Mouse (Mus musculus): Measurements from ENCODE around the gene Bmp8b.
A peak's percentile ranks its signal among the peaks of the same experiment; 100 is the strongest.
"Not testable (repeated sequence)": the region's sequence is repeated elsewhere in the genome, so short reads cannot be mapped to it uniquely, and the experiment has no call there.

Bmp8b gene

DNA sequence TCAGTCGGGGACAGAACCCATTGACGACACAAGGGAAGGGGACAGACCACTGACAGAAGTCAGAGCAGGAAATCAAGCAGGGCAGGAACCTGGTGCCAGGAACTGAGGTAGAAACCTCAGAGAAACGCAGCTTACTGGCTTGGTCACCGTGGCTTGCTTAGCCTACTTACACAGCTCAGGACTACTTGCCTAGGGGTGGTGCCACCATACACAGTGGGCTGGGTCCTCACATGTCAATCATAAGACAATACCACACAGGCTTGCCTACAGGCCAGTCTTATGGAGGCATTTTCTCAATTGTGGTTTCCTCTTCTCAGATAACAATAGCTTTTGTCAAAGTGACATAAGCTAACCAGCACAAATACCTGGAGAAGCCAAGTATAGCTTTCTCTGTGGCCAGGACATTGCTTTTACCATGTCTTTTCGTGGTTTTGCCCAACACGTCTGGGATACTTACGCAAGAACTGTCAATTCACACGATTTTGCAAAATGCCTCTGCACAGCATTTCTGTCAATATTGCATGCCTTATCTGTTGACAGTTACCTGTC lies 7.3 kb downstream of the Bmp8b start:
- DNase-seq: no peak

DNA sequence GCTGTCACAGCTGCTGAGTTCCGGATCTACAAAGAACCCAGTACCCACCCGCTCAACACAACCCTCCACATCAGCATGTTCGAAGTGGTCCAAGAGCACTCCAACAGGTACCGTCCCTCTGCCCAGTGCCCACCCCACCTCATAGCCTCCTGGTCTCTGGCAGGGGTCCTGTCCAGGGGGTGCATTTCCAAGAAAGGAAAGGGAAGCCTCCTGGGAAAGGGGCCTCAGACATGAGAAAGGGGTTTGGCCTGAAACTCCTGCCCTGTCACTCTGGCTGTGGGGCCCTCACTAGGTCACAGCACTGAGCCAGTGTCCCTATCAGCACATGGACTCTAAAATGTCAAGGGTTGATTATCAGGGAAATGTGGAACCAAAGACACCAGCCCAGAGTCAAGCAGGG lies 9.7 kb downstream of the Bmp8b start:
- DNase-seq: not testable (repeated sequence)

DNA sequence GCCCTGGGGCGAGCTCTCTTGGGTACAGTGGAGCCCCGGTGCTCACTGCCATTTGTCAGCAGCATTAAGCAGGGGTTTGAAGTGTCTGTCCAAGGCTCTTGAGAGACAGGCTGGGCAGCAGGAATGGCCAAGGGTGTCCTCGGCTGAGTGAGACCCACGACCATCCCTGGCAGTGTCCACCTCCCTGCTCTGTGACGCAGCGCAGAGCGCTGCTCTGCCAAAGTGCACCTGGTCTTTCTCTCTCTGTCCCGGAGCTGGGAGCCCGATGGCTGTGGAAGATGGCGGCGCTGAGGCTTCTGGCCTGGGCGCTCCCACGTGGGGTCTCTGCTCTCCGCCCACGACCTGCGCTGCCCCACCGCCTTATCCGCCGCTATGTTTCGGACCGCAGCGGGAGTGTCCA lies 11.0 kb downstream of the Bmp8b start, which contains the start of gene Oxct2b:
TSS of gene Oxct2b (plus strand) at position 256 of the 400 bp plus-strand sequence.
- DNase-seq: no peak

DNA sequence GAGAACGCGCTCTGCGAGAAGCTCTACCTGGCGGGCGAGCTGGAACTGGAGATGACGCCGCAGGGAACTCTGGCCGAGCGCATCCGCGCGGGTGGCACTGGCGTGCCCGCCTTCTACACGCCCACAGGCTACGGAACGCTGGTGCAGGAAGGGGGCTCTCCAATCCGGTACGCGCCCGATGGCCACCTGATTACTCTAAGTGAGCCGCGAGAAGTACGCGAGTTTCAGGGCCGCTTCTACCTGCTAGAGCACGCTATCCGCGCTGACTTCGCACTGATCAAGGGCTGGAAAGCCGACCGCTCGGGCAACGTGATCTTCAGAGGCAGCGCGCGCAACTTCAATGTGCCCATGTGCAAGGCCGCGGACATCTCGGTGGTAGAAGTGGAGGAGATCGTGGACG lies 11.7 kb downstream of the Bmp8b start:
- DNase-seq: not testable (repeated sequence)

DNA sequence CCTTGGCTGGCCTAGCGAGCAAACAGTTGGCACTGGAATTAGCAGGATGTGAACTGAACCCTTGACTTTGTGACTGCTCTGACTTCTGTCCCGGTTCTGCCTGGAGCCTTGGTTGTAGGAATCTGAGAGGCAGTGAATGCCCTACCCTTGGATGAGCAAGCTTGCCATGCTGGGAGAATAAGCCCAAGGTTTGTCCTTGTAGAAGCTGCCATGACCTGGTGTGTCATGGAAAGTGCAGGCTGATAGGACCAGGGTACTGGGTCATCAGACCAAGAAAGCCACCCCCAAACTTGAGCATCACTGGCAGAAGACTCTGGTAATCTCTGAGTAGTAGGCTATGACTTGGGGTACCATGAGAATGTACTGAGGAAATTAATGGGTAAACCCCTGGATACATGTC lies 16.3 kb downstream of the Bmp8b start:
- no peak for DNase-seq

DNA sequence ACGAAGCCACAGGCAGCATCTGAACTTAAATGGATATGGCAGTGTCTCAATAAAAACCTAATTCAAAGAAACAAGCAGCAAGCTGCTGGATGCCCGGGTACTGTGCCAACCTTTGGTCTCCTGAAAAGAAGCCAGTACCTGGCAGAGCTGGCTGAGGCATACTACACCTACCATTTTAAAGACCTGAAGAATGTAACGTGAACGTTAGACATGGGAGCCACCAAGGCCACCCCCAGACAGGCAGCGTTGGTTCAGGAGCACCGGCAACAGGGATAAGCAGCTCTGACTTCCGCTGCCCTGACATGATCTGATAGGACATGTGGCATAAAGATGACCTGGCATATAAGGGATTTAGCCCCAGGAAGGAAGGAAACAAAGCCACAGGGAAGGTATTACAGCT lies 21.7 kb downstream of the Bmp8b start:
- DNase-seq: no peak

DNA sequence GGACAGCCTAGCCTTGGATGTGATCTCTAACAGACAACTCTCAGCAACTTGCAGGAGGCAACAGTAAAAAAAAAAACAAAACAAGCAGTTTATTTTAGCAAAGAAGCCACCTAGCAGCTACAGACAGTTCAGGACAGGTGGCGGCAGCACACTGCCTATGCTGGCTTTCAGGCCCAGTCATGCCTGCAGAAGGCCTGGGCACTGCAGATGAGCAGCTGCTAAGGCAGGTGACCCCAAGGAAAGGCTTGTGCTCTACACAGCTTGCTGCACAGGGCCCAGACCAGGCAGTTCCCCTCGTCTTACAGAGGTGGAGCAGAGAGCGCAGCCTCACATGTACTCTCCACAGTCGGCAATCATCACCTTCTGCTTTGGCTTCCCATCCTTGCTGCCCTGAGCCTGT lies 22.1 kb downstream of the Bmp8b start:
- DNase-seq: no peak

DNA sequence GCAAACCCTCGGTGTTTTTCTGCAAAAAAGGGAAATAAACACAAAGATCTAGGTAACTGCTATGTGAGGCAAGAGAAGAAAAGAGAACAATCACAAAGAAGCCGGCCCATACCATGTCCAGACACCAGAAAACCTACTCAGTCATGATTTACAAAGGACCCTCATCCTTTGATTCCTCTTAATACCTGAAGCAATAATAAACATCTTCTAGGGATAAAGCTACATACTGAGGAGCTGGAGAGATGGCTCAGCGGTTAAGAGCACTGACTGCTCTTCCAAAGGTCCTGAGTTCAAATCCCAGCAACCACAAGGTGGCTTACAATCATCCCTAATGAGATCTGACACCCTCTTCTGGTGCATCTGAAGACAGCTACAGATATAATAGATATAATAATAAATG lies 32.6 kb downstream of the Bmp8b start:
- DNase-seq: no peak

DNA sequence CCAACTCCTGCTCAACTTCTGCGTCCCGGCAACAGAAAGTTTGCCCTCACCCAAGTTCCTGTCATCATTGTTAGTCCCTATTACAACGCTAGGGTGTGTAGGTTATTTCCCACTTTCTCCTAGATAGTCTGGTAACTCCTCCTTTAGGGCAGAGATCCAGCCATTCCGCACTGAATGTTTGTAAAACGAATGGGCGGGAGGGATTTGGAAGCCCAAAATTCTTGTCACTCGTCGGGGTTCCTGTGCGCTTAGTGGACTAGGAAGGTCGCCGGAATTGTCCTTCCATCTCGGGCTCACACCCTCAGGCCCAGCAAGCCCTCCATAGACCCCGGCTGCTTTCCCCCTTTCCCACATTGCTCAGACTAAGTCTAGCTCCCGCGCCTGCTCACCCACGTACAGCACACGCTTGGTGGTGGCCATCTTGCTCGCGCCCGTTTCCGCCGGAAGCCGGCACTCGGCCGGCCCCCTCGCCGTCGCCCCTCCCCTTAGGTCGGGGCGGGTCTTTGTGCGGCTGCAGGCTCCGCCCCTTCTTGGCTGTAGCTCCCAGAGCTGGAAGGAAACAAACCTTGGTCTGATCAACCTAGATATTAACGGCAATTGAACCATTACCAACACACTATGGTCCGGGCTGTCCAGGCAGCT lies 34.7 kb downstream of the Bmp8b start, which contains the start of gene Ppie:
TSS of gene Ppie (minus strand) at position 439 of the 642 bp plus-strand sequence.
- DNase-seq: peak; percentile 80 to 92

DNA sequence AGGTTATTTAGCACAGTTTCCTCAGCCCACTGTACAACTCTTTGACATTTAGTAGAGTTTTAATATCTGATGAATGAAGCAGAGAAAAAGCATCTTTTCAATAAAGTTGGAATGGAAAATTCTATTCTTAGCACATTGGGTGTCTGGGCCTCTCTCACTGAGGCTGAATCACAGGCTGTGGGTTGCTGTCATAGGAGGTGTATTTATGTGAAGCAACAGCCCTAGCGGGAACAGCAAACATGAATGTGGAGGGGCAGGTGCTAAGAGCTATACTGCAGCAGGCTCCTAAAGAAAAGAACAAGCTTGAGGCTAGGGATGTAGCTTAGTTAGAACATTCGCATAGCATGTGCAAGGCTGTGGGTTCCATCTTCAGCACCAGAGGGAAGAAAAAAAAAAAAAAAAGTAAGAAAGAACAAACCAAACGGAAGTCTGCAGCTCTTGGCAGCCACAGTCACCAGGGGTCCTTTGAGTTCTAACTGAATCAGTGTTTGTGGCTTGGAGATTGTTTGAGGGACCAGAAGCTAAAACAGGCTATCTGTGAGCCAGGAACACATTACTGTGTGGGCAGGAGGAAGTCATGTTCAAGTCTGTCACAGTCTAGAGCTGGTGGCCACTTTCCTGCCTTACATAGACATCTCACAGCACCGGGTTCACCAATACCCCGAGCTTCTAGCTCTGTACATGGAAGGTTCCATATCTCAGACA lies 42.6 kb downstream of the Bmp8b start:
- DNase-seq: no peak

DNA sequence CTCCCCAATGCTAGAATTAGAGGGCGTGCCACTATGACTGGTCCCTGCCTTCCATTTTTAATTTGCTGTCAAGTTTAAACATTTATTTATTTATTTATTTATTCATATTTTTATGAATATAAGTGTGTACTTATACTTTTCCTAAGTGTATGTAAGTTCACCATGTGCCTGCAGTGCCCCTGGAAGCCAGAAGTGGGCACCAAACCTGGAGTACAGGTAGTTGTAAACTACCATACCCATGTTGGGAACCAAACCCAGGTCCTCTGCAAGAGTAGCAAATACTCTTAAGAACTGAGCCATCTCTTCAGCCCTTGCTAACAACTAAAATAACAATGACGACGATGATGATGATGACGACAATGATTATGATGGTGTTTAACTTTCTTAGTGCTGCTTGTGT lies 47.0 kb downstream of the Bmp8b start:
- no peak for DNase-seq

DNA sequence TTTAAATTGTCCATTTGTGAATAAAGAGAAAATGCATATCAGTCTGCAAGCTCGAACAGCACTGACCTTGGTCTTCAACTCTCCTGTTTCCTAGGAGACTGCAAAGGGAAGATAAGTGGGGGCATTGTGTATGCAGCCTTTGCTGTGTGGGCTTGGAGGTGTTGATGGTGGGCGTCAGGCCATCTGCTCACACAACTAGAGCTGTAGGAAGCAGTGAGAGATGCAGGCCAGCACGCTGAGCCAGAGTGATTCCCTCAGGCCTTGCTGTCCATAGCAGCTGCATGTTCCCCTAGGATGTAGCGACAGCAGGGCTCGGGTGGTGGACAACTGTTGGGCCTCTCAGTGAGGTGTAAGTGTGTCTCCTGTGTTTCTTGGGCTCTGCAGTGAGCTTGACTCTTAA lies 48.0 kb downstream of the Bmp8b start:
- DNase-seq: no peak

DNA sequence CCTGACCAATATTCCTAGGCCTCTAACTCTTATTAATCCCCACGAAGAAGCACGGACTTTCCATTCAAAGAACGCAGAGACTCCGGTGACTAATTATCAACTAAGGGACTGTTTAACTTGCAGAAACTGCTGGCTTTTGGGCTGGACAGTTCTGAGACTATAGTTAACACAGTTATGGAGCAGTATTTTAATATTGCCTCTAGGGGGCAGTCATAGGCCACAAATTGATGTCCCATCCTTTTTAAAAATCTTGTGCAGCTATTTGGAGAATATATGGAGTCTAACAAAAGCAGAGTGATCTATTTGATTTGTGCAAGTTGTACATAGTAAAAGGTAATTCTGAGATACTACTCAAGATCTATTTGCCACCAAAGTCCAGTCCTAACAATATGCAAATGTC lies 50.0 kb downstream of the Bmp8b start:
- peak; percentile 32 to 41 for DNase-seq

DNA sequence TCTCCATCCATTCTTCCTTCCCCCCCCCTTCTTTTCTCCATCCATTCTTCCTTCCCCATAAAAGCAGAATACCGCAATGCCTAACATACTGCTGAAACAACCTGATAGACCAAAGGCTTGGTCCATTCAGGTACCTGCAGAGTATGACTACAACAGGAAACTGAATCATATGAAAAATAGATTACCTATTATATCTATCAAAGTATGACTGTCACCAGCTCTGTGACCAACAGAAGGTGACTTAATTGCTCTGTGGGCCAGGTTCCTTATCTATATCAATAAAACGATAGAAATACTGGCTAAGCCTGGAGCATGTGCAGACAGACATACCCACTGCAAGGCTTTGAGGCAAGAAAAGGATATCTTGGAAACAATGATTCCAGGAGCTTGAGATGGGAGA lies 50.5 kb downstream of the Bmp8b start:
- no peak for DNase-seq

DNA sequence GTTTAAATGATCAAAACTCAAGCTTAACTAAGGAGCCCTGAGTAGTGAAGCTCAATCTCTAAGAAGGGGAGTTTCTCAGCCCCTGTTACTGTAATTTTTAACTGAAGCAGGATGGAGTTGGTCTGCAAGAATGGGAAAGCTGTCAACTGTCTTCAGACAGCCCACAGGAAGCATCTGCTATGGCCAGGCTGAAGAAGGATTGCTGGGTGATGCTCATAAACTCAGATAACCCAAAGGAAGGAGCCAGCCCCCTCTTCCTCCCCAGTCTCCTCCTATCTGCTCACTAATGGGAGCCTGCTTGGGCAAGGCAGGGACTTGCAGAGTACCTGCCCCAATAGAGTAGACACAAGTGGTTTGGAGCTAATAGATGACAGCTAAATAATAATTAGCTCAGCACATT lies 50.9 kb downstream of the Bmp8b start:
- no peak for DNase-seq

DNA sequence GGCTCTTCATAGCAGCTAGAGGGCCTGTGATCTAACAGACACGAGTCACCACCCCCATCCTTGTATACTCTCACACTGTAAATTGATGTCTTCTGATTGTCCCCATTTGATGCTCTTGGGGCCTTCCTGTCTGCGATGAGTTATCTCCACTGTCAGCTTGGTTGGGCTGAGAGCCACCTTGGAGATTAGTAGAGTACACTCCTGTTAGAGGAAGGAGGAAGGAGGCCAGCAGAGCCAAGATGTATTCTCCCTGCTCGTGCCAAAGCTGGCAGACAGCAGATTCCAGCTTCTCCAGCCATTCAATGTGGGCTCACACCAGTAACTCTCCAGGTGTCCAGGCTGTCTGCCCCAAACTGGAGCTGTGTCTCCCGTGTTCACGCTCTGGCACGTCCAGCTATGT lies 55.6 kb downstream of the Bmp8b start:
- DNase-seq: no peak

DNA sequence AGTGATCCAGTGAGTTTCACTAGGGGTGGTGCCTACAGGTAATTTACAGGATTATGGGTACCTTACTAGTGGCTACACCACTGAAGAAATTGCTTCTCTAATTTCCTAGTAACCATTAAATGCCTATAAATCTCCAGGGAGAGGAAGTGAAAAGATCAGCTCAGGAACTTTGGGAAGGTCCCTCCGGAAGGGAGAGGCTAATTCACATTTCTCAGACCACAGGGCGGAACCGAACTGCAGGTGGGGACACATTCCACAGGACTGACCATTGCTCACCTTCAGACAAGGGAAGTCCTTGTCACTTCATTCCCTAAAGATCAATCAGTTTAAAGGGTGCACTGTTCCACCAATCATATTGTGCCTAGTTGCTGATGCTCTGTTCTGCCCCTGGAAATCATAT lies 56.3 kb downstream of the Bmp8b start:
- not testable (repeated sequence) for DNase-seq

DNA sequence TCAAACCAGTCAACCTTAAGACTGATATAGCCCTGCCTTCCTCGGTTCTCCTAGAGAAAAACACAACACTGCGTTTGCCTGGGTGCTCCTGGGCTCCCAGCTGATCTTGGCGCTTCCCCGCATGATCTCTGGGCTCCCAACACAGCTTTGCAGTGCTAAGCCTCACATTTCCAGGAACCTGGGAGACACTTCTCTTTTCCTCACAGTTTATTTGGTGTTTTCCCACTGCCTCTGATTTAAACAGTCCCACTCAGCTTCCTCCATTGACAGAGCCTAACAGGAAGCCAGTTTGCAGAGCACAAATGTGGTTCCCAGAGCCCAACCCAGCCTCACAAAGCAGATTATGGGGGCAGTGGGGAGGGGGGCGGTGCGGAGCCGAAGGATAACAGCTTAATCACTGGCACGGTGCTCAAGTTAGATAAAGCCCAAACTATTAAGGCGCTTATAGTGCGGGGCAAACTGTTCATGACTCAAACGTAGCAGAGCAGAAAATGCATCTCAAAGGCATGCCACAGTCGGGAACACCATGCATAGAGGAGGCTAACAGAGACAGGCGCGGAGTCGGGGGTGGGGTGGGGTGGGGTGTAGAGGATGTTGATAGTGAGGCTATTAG lies 57.4 kb downstream of the Bmp8b start:
- no peak for DNase-seq

DNA sequence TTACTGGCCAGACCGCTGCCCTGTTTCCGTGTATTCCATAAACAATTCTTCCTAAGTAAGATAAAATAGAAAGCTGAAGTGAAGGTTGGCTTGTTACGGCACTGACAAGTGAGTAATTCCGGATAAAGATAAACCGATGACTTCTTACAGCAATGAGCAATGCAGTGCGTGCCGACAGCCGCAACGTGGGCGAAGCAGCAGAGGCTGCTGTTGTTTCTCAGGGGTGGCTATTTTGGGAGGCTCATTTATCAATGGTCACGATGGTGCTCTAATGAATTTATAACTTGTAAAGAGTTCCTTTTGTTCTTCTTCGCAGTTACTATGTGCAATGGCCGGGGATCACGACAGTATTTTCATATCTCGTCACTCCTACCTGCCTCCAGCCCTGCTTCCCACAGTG lies 59.2 kb downstream of the Bmp8b start:
- no peak for DNase-seq

DNA sequence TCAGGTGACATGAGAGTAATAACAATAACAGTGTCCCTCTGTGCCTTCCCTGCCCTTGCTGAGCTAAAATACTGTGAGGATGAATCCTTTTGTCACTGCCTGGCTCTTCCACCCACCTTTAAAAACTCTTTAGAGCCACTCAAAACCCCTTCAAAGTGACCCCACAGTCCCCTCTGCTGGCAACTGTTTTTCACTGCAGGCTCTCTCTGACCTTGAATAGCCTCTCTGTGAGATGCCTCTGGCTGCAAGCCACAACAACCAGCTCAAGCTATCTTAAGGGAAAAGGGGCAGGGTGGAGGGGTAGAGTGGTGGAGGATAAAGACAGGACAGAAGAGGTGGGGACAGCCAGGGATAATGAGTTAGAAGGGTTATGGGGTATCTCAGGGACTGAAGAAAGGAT lies 66.8 kb downstream of the Bmp8b start:
- DNase-seq: no peak
